Mouse (Mus musculus) hindbrain, embryonic 16.5 days (tissue): ENCODE measurements around the gene Ackr2. TPM values are rescaled to one million over a fixed set of nuclear protein-coding genes. Genes with fewer than 3 reads are reported as not detected.

Experiments
- ATAC-seq: fragments of 200-750 bp; cut with Nextera tagmentation; 2 replicates; pipeline ENCODE4 v1.8.0; 2017; ENCODE audit warnings: moderate TSS enrichment, moderate library complexity
- H3K27ac ChIP-seq: fragments of 300-500 bp; sonication (generic); 2 replicates; pipeline ENCODE4 v1.5.1; 2014; ENCODE audit warnings: low read depth, mild to moderate bottlenecking, control low read depth, low read length, moderate library complexity
- H3K27me3 ChIP-seq: fragments of 300-500 bp; sonication (generic); replicated peaks from 2 replicates; pipeline ENCODE4 v1.6.1; 2014; ENCODE audit warnings: low read length; ENCODE audit not compliant: control insufficient read depth, insufficient read depth
- H3K36me3 ChIP-seq: fragments of 300-500 bp; sonication (generic); 2 replicates; pipeline ENCODE4 v1.6.1; 2014; ENCODE audit warnings: mild to moderate bottlenecking, low read length, moderate library complexity, mixed read lengths; ENCODE audit not compliant: control insufficient read depth, insufficient read depth
- H3K4me1 ChIP-seq: fragments of 300-500 bp; sonication (generic); 2 replicates; pipeline ENCODE4 v1.6.1; 2014; ENCODE audit warnings: low read depth, low read length; ENCODE audit not compliant: control insufficient read depth, insufficient read depth
- H3K4me2 ChIP-seq: fragments of 300-500 bp; sonication (generic); 2 replicates; pipeline ENCODE4 v1.6.1; 2014; ENCODE audit warnings: mild to moderate bottlenecking, low read length, control low read depth, moderate library complexity
- H3K4me3 ChIP-seq: fragments of 300-500 bp; sonication (generic); 2 replicates; pipeline ENCODE4 v1.5.1; 2014; ENCODE audit warnings: mild to moderate bottlenecking, low read length, control low read depth, moderate library complexity
- H3K9ac ChIP-seq: fragments of 300-500 bp; sonication (generic); 2 replicates; pipeline ENCODE4 v1.6.1; 2014; ENCODE audit warnings: low read depth, mild to moderate bottlenecking, control low read depth, low read length, moderate library complexity
- H3K9me3 ChIP-seq: fragments of 300-500 bp; sonication (generic); 2 replicates; pipeline ENCODE4 v1.6.1; 2014; ENCODE audit warnings: mild to moderate bottlenecking, low read length, moderate library complexity; ENCODE audit not compliant: control insufficient read depth
- WGBS: fragments of 180-500 bp; shearing (Covaris S2); extraction: QIAGEN DNeasy Blood & Tissue Kit; methylation state at CpG from one replicate; pipeline ENCODE4 v1.1.7; 2014; 5-methylcytosine and 5-hydroxymethylcytosine counted together
- polyA plus RNA-seq: library from polyadenylated mRNA; unstranded; fragments of >200 nt; fragmentation: Nextera tagmentation; extraction: Ambion mirVana; gene quantifications from 2 replicates; pipeline ENCODE4 v1.2.1, GENCODE M21; 2015

The Ackr2 gene
- polyA plus RNA-seq, 1 experiment from 2014 or later, result 3.5 TPM

GRCm38 (mm10) chr9:121924901-121925560, 26.9 kb downstream of the Ackr2 start:
- Histone ChIP-seq H3K4me2 (no peak overlapping the region), H3K9ac (no peak overlapping the region), H3K9me3 (no peaks in the 10 kb centered on the region), H3K27me3 (no peaks in the 10 kb centered on the region), H3K36me3 (no peaks in the 10 kb centered on the region), H3K27ac (no peak overlapping the region), H3K4me3 (no peak overlapping the region), H3K4me1 (no peaks in the 10 kb centered on the region)
- 89% methylated on average over 9 of the region's 9 CpGs for WGBS
- no peak for ATAC-seq

DNA sequence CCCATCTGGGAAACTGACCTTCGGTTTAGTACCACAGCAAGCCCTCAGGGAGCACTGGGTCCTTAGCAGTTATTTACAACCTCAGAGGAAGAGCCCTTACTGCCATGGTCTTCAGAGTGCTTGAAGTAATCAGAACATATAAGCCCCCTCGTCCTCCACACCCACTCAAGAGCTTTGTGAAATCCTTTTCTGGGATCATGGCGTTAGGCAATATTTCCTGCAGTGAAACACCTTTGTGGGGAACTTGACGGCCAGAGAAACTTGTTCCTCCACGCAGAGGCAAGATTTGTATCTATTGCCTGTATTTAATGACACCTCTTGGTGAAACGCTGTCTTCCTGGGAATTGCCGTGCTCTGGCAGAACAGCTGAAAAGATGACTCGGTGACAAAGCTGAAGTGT, 27.8 kb downstream of the Ackr2 start:
- Histone ChIP-seq H3K4me2 (no peak overlapping the region), H3K9ac (no peak overlapping the region)
- WGBS, result 77% methylated on average over 8 of the region's 8 CpGs

GRCm38 (mm10) chr9:121926634-121927405, 28.7 kb downstream of the Ackr2 start:
- Histone ChIP-seq H3K27ac (no peak overlapping the region), H3K4me3 (no peak overlapping the region), H3K4me1 (no peaks in the 10 kb centered on the region), H3K36me3 (no peaks in the 10 kb centered on the region), H3K9ac (no peak overlapping the region), H3K9me3 (no peaks in the 10 kb centered on the region), H3K27me3 (no peaks in the 10 kb centered on the region), H3K4me2 (no peak overlapping the region)
- WGBS, result 71% methylated on average over 11 of the region's 11 CpGs
- ATAC-seq, result no peak

More for the DNA sequence above, 27.8 kb downstream of the Ackr2 start:
- H3K36me3 ChIP-seq, result no peaks in the 10 kb centered on the region
- no peak for ATAC-seq
- H3K27ac ChIP-seq, result no peak overlapping the region
- no peaks in the 10 kb centered on the region for H3K27me3 ChIP-seq
- H3K4me1 ChIP-seq, result no peaks in the 10 kb centered on the region
- H3K4me3 ChIP-seq, result no peak overlapping the region
- H3K9me3 ChIP-seq, result no peaks in the 10 kb centered on the region

- H3K4me3 ChIP-seq, result no peak overlapping the region
- no peak overlapping the region for H3K27ac ChIP-seq
- H3K9me3 ChIP-seq, result no peaks in the 10 kb centered on the region
- WGBS, result 83% methylated on average over 7 of the region's 7 CpGs
- ATAC-seq, result no peak
- H3K4me2 ChIP-seq, result no peak overlapping the region
- H3K27me3 ChIP-seq, result no peaks in the 10 kb centered on the region
- H3K36me3 ChIP-seq, result no peaks in the 10 kb centered on the region
- no peak overlapping the region for H3K9ac ChIP-seq
- no peaks in the 10 kb centered on the region for H3K4me1 ChIP-seq
Observed at GRCm38 (mm10) chr9:121927721-121928120, 29.6 kb downstream of the Ackr2 start.

DNA sequence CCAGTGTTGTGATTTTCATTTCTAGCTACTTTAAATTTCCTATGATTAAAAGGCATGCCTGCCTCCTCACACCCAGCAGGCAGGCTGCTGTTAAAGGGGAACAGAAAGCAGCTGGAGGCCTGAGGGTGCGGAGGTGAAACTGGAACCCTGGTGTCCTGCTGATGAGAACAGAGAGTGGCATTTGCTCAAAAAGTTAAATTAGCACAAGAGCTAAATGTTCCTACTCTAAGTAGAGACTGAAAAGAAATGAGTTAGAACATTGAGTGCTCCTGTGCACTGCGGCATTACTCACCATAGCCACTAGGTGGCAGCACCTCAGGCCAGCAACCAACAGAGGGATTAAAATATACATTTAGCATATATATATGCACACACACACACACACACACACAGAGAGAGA, 30.3 kb downstream of the Ackr2 start:
- H3K27me3 ChIP-seq, result no peaks in the 10 kb centered on the region
- H3K4me2 ChIP-seq, result no peak overlapping the region
- no peak overlapping the region for H3K9ac ChIP-seq
- no peaks in the 10 kb centered on the region for H3K36me3 ChIP-seq
- no peak overlapping the region for H3K27ac ChIP-seq
- no peaks in the 10 kb centered on the region for H3K4me1 ChIP-seq
- ATAC-seq, result no peak
- H3K4me3 ChIP-seq, result no peak overlapping the region
- no peaks in the 10 kb centered on the region for H3K9me3 ChIP-seq
- WGBS, result 16% methylated on average over 2 of the region's 2 CpGs

DNA sequence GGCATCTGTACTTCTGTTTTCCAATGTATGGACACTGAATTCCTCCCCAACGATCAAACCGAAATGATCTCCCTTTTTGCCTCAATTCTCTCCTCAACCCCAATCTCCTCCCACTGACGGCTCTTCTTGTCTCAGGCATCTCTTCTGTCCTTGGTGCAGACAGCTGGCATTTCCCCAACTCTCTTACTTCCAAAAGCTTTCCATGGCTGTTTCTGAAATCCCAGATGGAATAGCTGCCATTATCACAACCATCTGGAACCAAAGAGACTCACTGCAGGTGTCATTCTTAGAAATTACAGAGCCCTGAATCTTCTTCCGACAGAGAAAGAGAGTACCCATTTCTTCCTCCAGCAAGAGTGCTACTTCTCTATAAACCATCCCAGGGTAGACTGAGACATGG, 36.7 kb downstream of the Ackr2 start:
- H3K36me3 ChIP-seq, result no peaks in the 10 kb centered on the region
- no peak overlapping the region for H3K4me2 ChIP-seq
- no peak overlapping the region for H3K27ac ChIP-seq
- ATAC-seq, result no peak
- H3K4me3 ChIP-seq, result no peak overlapping the region
- no peaks in the 10 kb centered on the region for H3K4me1 ChIP-seq
- no peaks in the 10 kb centered on the region for H3K9me3 ChIP-seq
- H3K9ac ChIP-seq, result no peak overlapping the region
- 80% methylated on average over 4 of the region's 4 CpGs for WGBS
- H3K27me3 ChIP-seq, result no peaks in the 10 kb centered on the region

DNA sequence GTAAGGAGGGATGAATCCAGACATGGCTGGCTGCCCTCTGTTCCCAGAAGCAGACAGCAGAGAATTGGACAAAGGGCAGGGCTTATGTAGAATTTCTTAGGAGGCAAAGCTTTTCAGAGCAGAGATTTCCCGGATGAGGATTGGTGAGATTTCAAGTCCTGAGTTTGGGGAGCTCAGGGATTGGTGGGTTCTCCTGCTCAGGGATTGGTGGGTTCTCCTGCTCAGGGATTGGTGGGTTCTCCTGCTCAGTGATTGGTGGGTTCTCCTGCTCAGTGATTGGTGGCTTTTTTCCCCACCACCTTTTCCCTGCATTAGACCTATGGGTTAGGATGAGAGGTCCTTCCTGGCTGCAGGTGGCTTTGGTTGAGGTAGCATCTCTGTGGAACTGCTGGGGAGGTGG, 38.8 kb downstream of the Ackr2 start:
- H3K9me3 ChIP-seq, result no peaks in the 10 kb centered on the region
- ATAC-seq, result peak; percentile 85
- H3K4me2 ChIP-seq, result peak overlapping the region; percentile 46
- H3K4me3 ChIP-seq, result peak overlapping the region; percentile 47
- 79% methylated on average over 1 of the region's 1 CpGs for WGBS
- H3K9ac ChIP-seq, result no peak overlapping the region
- no peaks in the 10 kb centered on the region for H3K36me3 ChIP-seq
- H3K27me3 ChIP-seq, result no peaks in the 10 kb centered on the region
- H3K4me1 ChIP-seq, result no peaks in the 10 kb centered on the region
- peak overlapping the region; percentile 66 for H3K27ac ChIP-seq

DNA sequence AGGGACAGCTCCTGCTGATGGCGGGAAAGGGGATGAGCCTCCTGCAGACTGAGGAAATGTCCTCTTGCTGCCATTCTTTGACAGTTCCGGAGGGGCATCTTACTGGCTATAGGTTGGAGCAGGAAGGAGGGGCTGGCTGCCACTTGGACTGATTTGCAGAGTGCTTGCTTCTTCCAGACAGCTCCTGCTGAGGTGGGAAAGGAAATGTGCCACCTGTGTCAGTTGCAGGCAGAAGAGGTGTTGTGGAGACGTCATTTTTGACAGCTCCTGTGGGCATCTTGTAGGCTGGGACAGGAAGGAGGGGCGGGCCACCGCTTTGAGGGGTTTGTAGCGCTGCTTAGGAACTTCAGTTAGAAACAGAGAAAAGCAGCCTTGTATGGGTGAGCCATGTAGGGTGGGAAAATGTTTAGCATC, 39.3 kb downstream of the Ackr2 start:
- ATAC-seq, result peak; percentile 71
- Histone ChIP-seq H3K9me3 (no peaks in the 10 kb centered on the region), H3K4me3 (peak overlapping the region; percentile 47), H3K4me2 (peak overlapping the region; percentile 46), H3K9ac (no peak overlapping the region; the same call in 1 of the 2 replicates), H3K27ac (peak overlapping the region; percentile 66), H3K4me1 (no peaks in the 10 kb centered on the region), H3K36me3 (no peaks in the 10 kb centered on the region), H3K27me3 (no peaks in the 10 kb centered on the region)
- WGBS, result 57% methylated on average over 6 of the region's 6 CpGs

GRCm38 (mm10) chr9:121937944-121938355, 39.8 kb downstream of the Ackr2 start:
- Histone ChIP-seq H3K4me3 (peak overlapping the region; percentile 47), H3K4me1 (no peaks in the 10 kb centered on the region), H3K27me3 (no peaks in the 10 kb centered on the region), H3K4me2 (peak overlapping the region; percentile 46), H3K36me3 (no peaks in the 10 kb centered on the region), H3K9me3 (no peaks in the 10 kb centered on the region), H3K9ac (peak overlapping the region; percentile 53), H3K27ac (peak overlapping the region; percentile 29; the same call in 1 of the 2 replicates)
- 58% methylated on average over 21 of the region's 21 CpGs for WGBS
- ATAC-seq, result peak; percentile 82
